Comparison of ENCODE assay signal across 8 mouse cellular contexts in the genomic region with DNA sequence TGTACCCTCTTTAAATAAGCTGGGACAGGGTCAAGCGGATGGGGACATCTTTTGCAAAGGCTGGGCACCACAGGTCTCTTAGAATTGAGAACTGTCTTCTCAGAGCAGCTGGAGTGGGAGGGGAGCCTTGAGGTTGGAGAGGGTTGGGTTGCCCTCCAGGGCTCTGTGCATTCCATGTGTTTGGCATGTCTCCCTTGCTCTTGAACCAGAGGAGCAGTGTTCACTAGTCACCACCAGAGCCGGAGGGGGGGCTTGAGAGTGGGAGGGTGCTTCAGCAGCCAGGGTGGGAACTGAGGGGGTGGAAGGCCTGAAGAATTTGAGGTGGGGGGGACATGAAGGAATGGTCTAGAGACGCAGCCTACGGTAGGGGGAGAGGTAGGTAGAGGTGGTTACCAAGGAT. TPM values are rescaled to one million over a fixed set of nuclear protein-coding genes. Genes with fewer than 3 reads are reported as not detected.
DNase-seq lines count a peak whose midpoint lies in the region; ATAC-seq and TF ChIP-seq lines count a peak whose summit lies in the region.

No protein-coding gene starts in this region.

- H3K36me3 ChIP-seq in heart, embryonic 11.5 days (ENCODE audit: control insufficient read depth, insufficient read depth, low read length) = peaks cover 17% of the 10 kb centered on the region
- peaks cover 52% of the 10 kb centered on the region for H3K36me3 ChIP-seq in lung, embryonic 14.5 days (ENCODE audit: insufficient read depth)

- H3K4me2 ChIP-seq in heart, embryonic 11.5 days = peak overlapping the region; percentile 78
- peak overlapping the region; percentile 61 for H3K4me2 ChIP-seq in lung, embryonic 14.5 days

- 0 out of 2 replicates have a peak, but pooled peaks have one; percentile 10 for TF ChIP-seq CTCF in lung, embryonic 14.5 days (IDR thresholded peaks at IDR 0.05; ENCODE audit: low read depth)

- peaks cover 28% of the 10 kb centered on the region for H3K4me1 ChIP-seq in heart, embryonic 11.5 days (ENCODE audit: control insufficient read depth, insufficient read depth, low read length)
- peaks cover 9% of the 10 kb centered on the region for H3K4me1 ChIP-seq in lung, embryonic 14.5 days (ENCODE audit: insufficient read depth)

- H3K4me3 ChIP-seq in heart, embryonic 11.5 days (ENCODE audit: low read depth, low read length) = no peak overlapping the region
- peak overlapping the region; percentile 67; the same call in 1 of the 2 replicates for H3K4me3 ChIP-seq in lung, embryonic 14.5 days (ENCODE audit: low read depth, low read length)

- H3K27me3 ChIP-seq in heart, embryonic 11.5 days (ENCODE audit: control insufficient read depth, insufficient read depth, low read length) = no peaks in the 10 kb centered on the region
- H3K27me3 ChIP-seq in lung, embryonic 14.5 days (ENCODE audit: insufficient read depth, low read length) = no peaks in the 10 kb centered on the region

- no peak overlapping the region for H3K9ac ChIP-seq in heart, embryonic 11.5 days (ENCODE audit: low read depth, low read length)
- H3K9ac ChIP-seq in lung, embryonic 14.5 days = peak overlapping the region; percentile 1; the same call in 1 of the 2 replicates

- ATAC-seq in heart, embryonic 11.5 days (replicated peaks; ENCODE audit: insufficient number of reproducible peaks, low FRiP score, low TSS enrichment) = no peak
- no peak for ATAC-seq in lung, embryonic 14.5 days (ENCODE audit: insufficient read depth)
- ATAC-seq in megakaryocyte, adult 5-6 weeks (ENCODE audit: poor library complexity, severe bottlenecking) = no peak

- DNase-seq in cerebellum, postnatal 10 days = peak; percentile 36 to 39
- DNase-seq in cerebellum, adult 11 months = no peak
- peak; percentile 73 for DNase-seq in Muller cell, postnatal 12 days (ENCODE audit: inconsistent ontology term)
- DNase-seq in lung, embryonic 14.5 days = peak; percentile 44
- DNase-seq in B cell, adult 2 months = no peak
- no peak for DNase-seq in spleen, postnatal 10 days (ENCODE audit: low spot score in 2 of 2)

- H3K9me3 ChIP-seq in heart, embryonic 11.5 days (replicated peaks; ENCODE audit: control insufficient read depth, low read length) = no peaks in the 10 kb centered on the region
- H3K9me3 ChIP-seq in lung, embryonic 14.5 days (ENCODE audit: low read depth, low read length) = no peaks in the 10 kb centered on the region

- peak overlapping the region; percentile 41; the same call in 1 of the 2 replicates for H3K27ac ChIP-seq in heart, embryonic 11.5 days (ENCODE audit: low read depth, low read length)
- H3K27ac ChIP-seq in lung, embryonic 14.5 days (ENCODE audit: low read depth) = peak overlapping the region; percentile 91

- WGBS in heart, embryonic 11.5 days (ENCODE audit: insufficient replicate concordance) = 74% methylated on average over 4 of the region's 4 CpGs
- whole genome bisulfite sequencing in lung, embryonic 14.5 days = 55% methylated on average over 4 of the region's 4 CpGs

RNA-seq across cellular contexts. Expression of a gene that starts 1.5 kb away (rescaled TPM):
- 7.0 TPM in 2 replicates for polyA plus RNA-seq in heart, embryonic 11.5 days (2014; fragmentation: Nextera tagmentation; extraction: Ambion mirVana)
- 10.6 and 13.7 TPM in 2 replicates for polyA plus RNA-seq in lung, embryonic 14.5 days (2014; fragmentation: Nextera tagmentation; extraction: Ambion mirVana)
- 1.5 and 1.9 TPM in 2 replicates for total RNA-seq in megakaryocyte, adult 5-6 weeks (2015)
- 4.8 and 5.6 TPM in 2 replicates for total RNA-seq in megakaryocyte, adult 5-6 weeks (2017)

RNA-seq across cellular contexts. Expression of a gene that starts 12.0 kb away (rescaled TPM):
- 0.44 and 0.77 TPM in 2 replicates for polyA plus RNA-seq in heart, embryonic 11.5 days (2014; fragmentation: Nextera tagmentation; extraction: Ambion mirVana)
- 0.43 and 0.77 TPM in 2 replicates for polyA plus RNA-seq in lung, embryonic 14.5 days (2014; fragmentation: Nextera tagmentation; extraction: Ambion mirVana)
- total RNA-seq in megakaryocyte, adult 5-6 weeks (2015) = 0.11 and 0.16 TPM in 2 replicates
- total RNA-seq in megakaryocyte, adult 5-6 weeks (2017) = not detected in 2 replicates

RNA-seq across cellular contexts. Expression of a gene that starts 12.2 kb away (rescaled TPM):
- polyA plus RNA-seq in heart, embryonic 11.5 days (2014; fragmentation: Nextera tagmentation; extraction: Ambion mirVana) = 180 and 194 TPM in 2 replicates
- 346 and 352 TPM in 2 replicates for polyA plus RNA-seq in lung, embryonic 14.5 days (2014; fragmentation: Nextera tagmentation; extraction: Ambion mirVana)
- 66.9 and 83.2 TPM in 2 replicates for total RNA-seq in megakaryocyte, adult 5-6 weeks (2015)
- 222 and 227 TPM in 2 replicates for total RNA-seq in megakaryocyte, adult 5-6 weeks (2017)

Comparison
In these comparisons a context has a peak if more than half of its experiments do, and no peak if none do; other contexts are left out.
1. DNase-seq: peak in cerebellum, postnatal 10 days (2 of 2), Muller cell, postnatal 12 days (single experiment) and lung, embryonic 14.5 days (single experiment); none in cerebellum, adult 11 months (single experiment), B cell, adult 2 months (0 of 2) and spleen, postnatal 10 days (0 of 2).